8 mouse cellular contexts compared by ENCODE assay signal in the genomic region with DNA sequence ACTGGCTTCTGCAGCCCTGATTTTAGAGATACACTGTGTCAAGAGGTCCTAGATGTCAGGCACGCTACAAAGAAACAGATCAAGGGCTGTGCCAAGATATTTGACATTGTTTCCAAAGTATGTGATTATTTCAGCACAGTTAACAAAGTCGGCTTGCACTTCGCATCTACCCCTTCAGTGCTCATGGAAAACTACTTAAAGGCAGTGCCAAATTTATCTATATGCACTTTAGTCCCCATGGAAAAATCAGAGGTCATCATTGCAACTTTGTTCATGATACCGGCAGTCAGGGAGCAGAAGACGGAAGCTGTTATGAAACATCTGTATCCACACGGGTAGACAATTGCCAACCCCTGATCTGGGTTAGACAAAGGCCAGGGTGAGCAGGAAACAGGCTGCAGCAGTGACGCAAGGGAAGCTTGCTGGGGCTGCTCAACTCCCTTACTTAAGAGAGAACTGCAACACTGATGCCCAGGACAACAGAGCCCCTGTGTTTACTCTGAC.
DNase-seq lines count a peak whose midpoint lies in the region; ATAC-seq and TF ChIP-seq lines count a peak whose summit lies in the region.

No protein-coding gene starts in this region.

- peak; percentile 64 for DNase-seq in adrenal gland, adult 2 months
- no peak for DNase-seq in adrenal gland, adult 18-20 months (ENCODE audit: low spot score in 2 of 2)
- DNase-seq in heart, adult 8-10 months (ENCODE audit: low spot score): peak; percentile 76
- peak; percentile 81 for DNase-seq in kidney, postnatal 0 days (ENCODE audit: low spot score)
- DNase-seq in lung, postnatal 4 days: peak; percentile 69 to 83
- no peak for DNase-seq in frontal cortex, postnatal 10 days (ENCODE audit: low spot score in 2 of 2)
- DNase-seq in layer of hippocampus, postnatal 25 days (ENCODE audit: extremely low spot score in 1 of 2, low spot score in 1 of 2): no peak

- no peak overlapping the region for H3K9ac ChIP-seq in kidney, postnatal 0 days (ENCODE audit: low read depth, low read length)
- H3K9ac ChIP-seq in hindbrain, embryonic 12.5 days: no peak overlapping the region

- no peaks in the 10 kb centered on the region for H3K9me3 ChIP-seq in kidney, postnatal 0 days (replicated peaks; ENCODE audit: low read length)
- H3K9me3 ChIP-seq in hindbrain, embryonic 12.5 days (replicated peaks): no peaks in the 10 kb centered on the region

- H3K4me2 ChIP-seq in kidney, postnatal 0 days (ENCODE audit: low read length): no peak overlapping the region
- H3K4me2 ChIP-seq in hindbrain, embryonic 12.5 days (replicated peaks): no peak overlapping the region

- no peak for TF ChIP-seq CTCF in kidney, postnatal 0 days (IDR thresholded peaks at IDR 0.05; ENCODE audit: low read depth)

- WGBS in kidney, postnatal 0 days: 38% methylated on average over 7 of the region's 7 CpGs
- WGBS in hindbrain, embryonic 12.5 days: 64% methylated on average over 7 of the region's 7 CpGs

- no peaks in the 10 kb centered on the region for H3K4me1 ChIP-seq in kidney, postnatal 0 days (replicated peaks; ENCODE audit: insufficient read depth, low read length)
- no peaks in the 10 kb centered on the region; the same call in 1 of the 2 replicates for H3K4me1 ChIP-seq in hindbrain, embryonic 12.5 days

- no peak; the same call in 1 of the 2 replicates for ATAC-seq in kidney, postnatal 0 days (replicated peaks; ENCODE audit: low FRiP score, low read depth)
- no peak for ATAC-seq in hindbrain, embryonic 12.5 days (ENCODE audit: low FRiP score)

- no peak overlapping the region for H3K27ac ChIP-seq in kidney, postnatal 0 days
- H3K27ac ChIP-seq in hindbrain, embryonic 12.5 days: no peak overlapping the region

- no peaks in the 10 kb centered on the region for H3K36me3 ChIP-seq in kidney, postnatal 0 days (ENCODE audit: insufficient read depth, low read length)
- no peaks in the 10 kb centered on the region for H3K36me3 ChIP-seq in hindbrain, embryonic 12.5 days

- H3K4me3 ChIP-seq in kidney, postnatal 0 days (replicated peaks; ENCODE audit: low read depth, low read length): no peak overlapping the region
- no peak overlapping the region for H3K4me3 ChIP-seq in hindbrain, embryonic 12.5 days

- no peaks in the 10 kb centered on the region for H3K27me3 ChIP-seq in kidney, postnatal 0 days (ENCODE audit: insufficient read depth, low read length)
- no peaks in the 10 kb centered on the region for H3K27me3 ChIP-seq in hindbrain, embryonic 12.5 days

Comparison
In these comparisons a context has a peak if more than half of its experiments do, and no peak if none do; other contexts are left out.
1. DNase-seq: peak in adrenal gland, adult 2 months (single experiment), heart, adult 8-10 months (single experiment), kidney, postnatal 0 days (single experiment) and lung, postnatal 4 days (2 of 2); none in adrenal gland, adult 18-20 months (0 of 2), frontal cortex, postnatal 10 days (0 of 2) and layer of hippocampus, postnatal 25 days (0 of 2).